Mouse (Mus musculus) cerebellum, adult 2 months (tissue): ENCODE data around the gene Bhlhe41. TPM values are rescaled to one million over a fixed set of nuclear protein-coding genes. Genes with fewer than 3 reads are reported as not detected.

Experiments used
- DNase-seq, 2 experiments: peaks; one replicate each; pipeline ENCODE4 v3.0.0; 2021
- H3K27ac ChIP-seq: fragments of 200-500 bp; 2 replicates; pipeline ENCODE4 v1.5.1; 2012; ENCODE audit warnings: low read length, control low read depth, inconsistent platforms; ENCODE audit not compliant: insufficient read depth
- H3K27me3 ChIP-seq: fragments of 200-500 bp; 2 replicates; pipeline ENCODE4 v1.6.1; 2012; ENCODE audit warnings: inconsistent platforms, mild to moderate bottlenecking, low read length, moderate library complexity; ENCODE audit not compliant: control insufficient read depth, insufficient read depth
- H3K4me1 ChIP-seq: fragments of 200-500 bp; 2 replicates; pipeline ENCODE4 v1.6.1; 2011; ENCODE audit warnings: low read length; ENCODE audit not compliant: control insufficient read depth, insufficient read depth
- H3K4me3 ChIP-seq: fragments of 200-500 bp; replicated peaks from 2 replicates; pipeline ENCODE3; 2011; ENCODE audit warnings: mild to moderate bottlenecking, low read depth, low read length, control low read depth; ENCODE audit not compliant: insufficient read depth
- CTCF ChIP-seq: fragments of 200-500 bp; IDR thresholded peaks from 2 replicates; pipeline ENCODE4 v1.5.1; 2011; ENCODE audit warnings: low read depth, mild to moderate bottlenecking, control low read depth, low read length, moderate library complexity, borderline replicate concordance; ENCODE audit not compliant: insufficient read depth
- POLR2A ChIP-seq: fragments of 200-500 bp; IDR thresholded peaks from 2 replicates; pipeline ENCODE4 v1.6.1; 2011; ENCODE audit warnings: low read length, control low read depth, borderline replicate concordance; ENCODE audit not compliant: insufficient read depth
- WGBS: fragments of 180-500 bp; shearing (Covaris S2); methylation state at CpG from one replicate; pipeline ENCODE4 v1.1.7; 2018; 5-methylcytosine and 5-hydroxymethylcytosine counted together
- polyA plus RNA-seq: library from polyadenylated mRNA; depleted of rRNA; stranded (reverse); fragments of >200 nt; gene quantifications from 2 replicates; pipeline ENCODE4 v1.2.3, GENCODE M21; 2012

The Bhlhe41 gene
- polyA plus RNA-seq, 1 experiment = 35.0 TPM

DNA sequence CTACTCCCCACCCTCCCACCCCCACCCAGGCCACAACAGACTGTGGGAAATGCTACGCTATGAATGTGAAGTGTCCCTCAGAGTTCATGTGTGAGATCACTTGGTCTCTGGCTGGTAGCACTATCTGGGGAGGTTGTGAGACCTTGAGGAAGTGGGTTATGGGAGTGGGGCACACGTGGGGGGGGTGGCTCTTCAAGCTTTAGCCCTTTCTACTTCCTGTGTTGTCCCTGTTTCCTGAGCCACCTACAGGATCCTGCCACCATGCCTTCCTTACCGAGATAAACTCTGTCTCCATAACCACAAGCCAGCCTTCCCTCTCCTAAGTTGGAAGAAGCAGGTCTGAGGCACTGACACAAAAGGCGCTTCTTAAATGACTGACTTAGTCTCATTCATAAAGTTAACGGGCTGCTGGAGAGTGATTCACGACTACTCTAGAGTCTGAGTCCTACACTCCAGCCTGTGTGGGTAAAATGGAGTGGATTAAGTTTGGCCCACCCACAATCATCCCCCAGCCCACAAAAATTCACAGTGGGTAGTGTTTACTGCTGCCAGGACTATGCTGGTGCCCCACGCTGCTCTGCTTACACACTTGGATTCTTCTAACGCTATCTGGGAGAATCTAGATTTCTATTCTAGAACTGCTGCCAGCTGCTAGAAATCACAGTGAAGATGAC, 29.4 kb upstream of the Bhlhe41 start:
- H3K27ac ChIP-seq = no peak overlapping the region

DNA sequence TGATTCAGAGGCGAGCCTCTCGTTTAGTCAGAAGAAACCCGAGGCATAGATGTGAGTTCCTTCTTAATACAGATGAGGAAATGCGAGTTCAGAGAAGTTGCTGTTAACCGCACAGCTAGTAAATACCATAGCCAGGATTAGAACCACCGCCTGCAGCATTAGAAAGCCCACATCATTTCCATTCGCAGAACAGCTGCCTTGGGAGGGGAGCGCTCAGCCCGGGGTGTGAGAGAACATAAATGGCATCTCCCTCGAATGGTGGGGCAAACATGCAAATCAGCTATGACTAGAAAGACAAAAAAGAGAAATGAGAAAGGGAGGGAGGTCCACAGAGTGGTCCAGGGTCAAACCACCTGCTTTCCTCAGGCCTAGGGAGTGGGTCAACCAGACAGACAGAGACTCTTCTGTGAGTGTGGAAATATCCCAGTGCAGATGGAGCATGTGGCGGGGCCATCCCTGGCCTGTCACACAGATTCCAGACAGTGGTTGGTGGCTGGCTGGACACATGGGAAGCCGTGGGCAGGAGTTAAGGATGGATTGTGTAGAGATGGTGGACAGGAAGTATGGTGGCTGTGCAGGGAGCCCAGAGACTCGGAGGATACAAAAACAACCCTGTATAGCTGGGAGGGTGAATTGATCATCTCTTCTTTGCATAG, 28.1 kb upstream of the Bhlhe41 start:
- 87% methylated on average over 13 of the region's 13 CpGs for WGBS
- Histone ChIP-seq H3K4me1 (no peaks in the 10 kb centered on the region), H3K27ac (no peak overlapping the region), H3K27me3 (no peaks in the 10 kb centered on the region), H3K4me3 (no peak overlapping the region)
- DNase-seq = no peak
- TF ChIP-seq POLR2A (no peak), CTCF (no peak)

More for the DNA sequence above, 29.4 kb upstream of the Bhlhe41 start:
- no peaks in the 10 kb centered on the region for H3K27me3 ChIP-seq
- no peaks in the 10 kb centered on the region for H3K4me1 ChIP-seq
- WGBS = 61% methylated on average over 8 of the region's 8 CpGs
- H3K4me3 ChIP-seq = no peak overlapping the region
- no peak for DNase-seq
- TF ChIP-seq CTCF (no peak), POLR2A (no peak)

DNA sequence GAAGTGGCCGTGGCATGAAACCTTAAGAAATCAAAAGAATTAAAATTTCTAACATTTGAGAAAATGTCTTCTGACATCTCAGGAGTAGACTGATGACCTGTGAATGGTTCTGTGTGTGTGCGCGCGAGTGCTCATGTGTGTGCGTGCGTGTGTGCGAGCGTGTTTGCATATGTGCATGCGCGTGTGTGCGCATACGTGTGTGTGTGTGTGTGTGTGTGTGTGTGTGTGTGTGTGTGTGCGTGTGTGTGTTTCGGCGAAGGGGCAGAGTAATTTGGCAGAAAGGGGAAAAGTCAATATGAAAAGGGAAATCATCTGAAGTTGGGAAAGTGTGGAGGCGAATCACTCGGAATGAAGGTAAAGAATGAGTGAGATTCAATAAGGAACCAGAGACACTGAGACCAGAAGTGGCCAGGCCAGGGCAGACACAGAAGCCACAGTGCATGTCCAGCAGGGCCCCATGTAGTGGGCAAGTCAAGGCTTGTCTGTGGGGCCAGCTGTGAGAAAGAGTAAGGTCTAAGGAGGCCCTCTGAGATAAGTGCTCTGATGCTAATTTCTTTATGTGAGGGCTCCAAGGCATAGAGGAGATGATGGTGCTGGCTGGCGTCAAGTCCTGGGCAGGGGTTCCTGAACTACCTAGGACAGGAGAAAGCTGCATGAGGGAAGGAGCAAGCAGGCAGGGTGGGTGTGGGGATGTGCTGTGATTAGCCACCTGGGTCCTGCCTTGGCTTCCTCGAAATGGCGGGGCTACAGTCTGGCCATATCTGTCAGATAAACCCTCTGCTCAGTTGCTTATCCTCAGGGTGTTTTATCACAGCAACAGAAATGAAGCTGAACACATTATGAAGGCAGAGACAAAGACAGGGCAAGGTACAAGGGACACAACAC, 27.3 kb upstream of the Bhlhe41 start:
- Histone ChIP-seq H3K4me1 (no peaks in the 10 kb centered on the region), H3K27me3 (no peaks in the 10 kb centered on the region), H3K27ac (no peak overlapping the region), H3K4me3 (no peak overlapping the region)
- TF ChIP-seq CTCF = no peak
- TF ChIP-seq POLR2A = no peak
- 95% methylated on average over 20 of the region's 20 CpGs for WGBS
- DNase-seq = no peak

DNA sequence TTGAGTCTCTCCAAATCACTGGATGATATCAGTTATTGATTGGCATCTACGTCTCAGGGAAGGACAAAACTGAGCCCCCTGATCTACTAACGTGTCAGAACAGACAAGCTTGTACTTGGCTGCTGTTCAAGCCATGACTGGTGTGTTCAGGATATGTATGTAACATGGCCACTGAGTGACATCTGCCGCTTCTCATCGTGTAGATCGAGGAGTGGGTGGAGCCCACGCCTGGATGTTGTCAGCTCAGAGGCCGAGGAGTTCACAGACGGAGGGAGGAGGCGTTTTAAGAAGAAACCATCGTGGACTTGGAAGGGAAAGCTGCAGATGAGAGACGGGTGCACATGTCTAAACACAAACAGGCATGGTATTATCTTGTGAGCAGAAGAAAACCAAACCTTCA, 26.6 kb upstream of the Bhlhe41 start:
- Histone ChIP-seq H3K27me3 (no peaks in the 10 kb centered on the region), H3K4me1 (no peaks in the 10 kb centered on the region), H3K27ac (no peak overlapping the region), H3K4me3 (no peak overlapping the region)
- DNase-seq = no peak
- WGBS = 71% methylated on average over 11 of the region's 11 CpGs
- TF ChIP-seq CTCF = no peak
- TF ChIP-seq POLR2A = no peak

DNA sequence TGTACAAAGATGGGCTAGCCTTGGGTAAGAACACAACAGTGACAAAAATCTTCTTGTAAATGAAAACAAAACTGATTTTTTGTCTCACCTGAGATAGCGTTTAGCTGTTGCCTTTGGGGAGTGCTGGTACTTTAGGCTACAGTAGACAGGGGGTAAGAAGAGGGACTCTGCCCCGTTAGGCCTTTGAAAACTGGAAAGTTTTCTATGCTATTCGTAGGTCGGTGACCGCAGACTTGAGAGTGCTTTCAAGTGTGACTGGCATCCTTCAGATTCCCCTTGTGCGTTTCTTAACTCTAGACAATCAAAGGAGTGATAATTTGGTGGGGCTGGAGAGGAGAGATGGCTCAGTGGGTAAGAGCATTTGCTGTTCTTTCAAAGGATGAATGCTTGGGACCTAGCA, 22.4 kb upstream of the Bhlhe41 start:
- DNase-seq = no peak
- H3K4me1 ChIP-seq = no peaks in the 10 kb centered on the region
- WGBS = 81% methylated on average over 6 of the region's 6 CpGs
- no peak overlapping the region for H3K27ac ChIP-seq
- no peaks in the 10 kb centered on the region for H3K27me3 ChIP-seq
- H3K4me3 ChIP-seq = no peak overlapping the region
- TF ChIP-seq POLR2A (no peak), CTCF (no peak)

DNA sequence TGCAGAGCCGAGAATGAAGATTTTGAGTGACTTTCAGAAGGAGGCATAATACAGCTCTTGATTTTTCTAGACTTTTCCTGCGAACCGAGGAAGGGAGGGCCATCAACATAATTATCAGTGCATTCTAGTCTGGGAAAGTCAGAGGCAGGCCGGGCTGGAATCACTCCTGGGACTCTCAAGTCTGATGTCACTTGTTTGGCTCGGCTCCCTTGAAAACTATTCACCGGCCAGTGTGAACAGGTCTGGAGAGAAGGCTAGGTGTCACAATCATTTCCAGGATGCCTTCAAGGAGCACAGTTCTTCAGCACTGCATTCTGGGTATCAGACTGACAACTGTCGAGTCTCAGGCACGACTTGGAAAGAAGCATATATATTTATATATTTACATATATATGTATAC, 20.9 kb upstream of the Bhlhe41 start:
- no peaks in the 10 kb centered on the region for H3K27me3 ChIP-seq
- no peak overlapping the region for H3K4me3 ChIP-seq
- no peak for TF ChIP-seq POLR2A
- 53% methylated on average over 8 of the region's 8 CpGs for WGBS
- no peak for DNase-seq
- no peaks in the 10 kb centered on the region for H3K4me1 ChIP-seq
- H3K27ac ChIP-seq = no peak overlapping the region

DNA sequence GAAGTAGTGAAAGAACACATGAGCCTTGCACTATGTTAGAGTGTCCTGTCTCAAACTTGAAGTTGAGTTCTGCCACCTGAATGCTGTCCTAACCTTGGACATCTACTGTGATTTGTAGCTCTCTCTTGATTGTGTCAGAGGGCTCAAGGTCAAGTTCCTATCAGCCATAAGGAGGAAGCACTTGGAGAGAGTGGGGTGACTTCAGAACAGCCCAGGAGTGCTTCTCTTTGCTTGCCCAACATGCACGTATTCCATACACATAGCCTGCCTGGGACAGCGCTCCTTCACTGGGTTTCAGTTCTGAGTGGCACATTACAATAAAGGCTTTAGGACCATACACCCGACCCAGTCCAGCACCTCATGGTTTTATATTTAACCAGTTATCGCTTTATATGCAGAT, 19.7 kb upstream of the Bhlhe41 start:
- 93% methylated on average over 4 of the region's 4 CpGs for WGBS
- no peak for DNase-seq
- no peaks in the 10 kb centered on the region for H3K4me1 ChIP-seq
- TF ChIP-seq POLR2A (no peak), CTCF (no peak)
- H3K4me3 ChIP-seq = no peak overlapping the region
- no peaks in the 10 kb centered on the region for H3K27me3 ChIP-seq
- H3K27ac ChIP-seq = no peak overlapping the region
